Mouse (Mus musculus): Measurements from ENCODE around the gene Tbc1d12.

Tbc1d12 gene

DNA sequence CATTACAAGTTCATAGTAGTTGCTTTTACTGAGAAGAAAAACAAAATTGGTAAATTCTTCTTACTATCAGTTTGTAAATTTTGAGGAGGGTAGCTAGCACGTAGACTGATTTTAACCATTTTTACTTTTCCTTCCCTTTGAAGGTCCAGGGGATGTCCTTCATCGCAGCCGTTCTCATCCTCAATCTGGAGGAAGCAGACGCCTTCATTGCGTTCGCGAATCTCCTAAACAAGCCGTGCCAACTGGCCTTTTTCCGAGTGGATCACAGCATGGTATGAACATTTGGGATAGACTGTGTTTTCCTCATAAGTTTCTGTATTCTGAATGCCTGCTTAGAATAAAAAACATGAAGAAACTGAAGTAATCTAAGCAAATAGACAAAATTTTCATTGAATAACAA is 77.4 kb downstream of the Tbc1d12 start:
- no peak for DNase-seq (ENCODE audit: low spot score in 2 of 2)

DNA sequence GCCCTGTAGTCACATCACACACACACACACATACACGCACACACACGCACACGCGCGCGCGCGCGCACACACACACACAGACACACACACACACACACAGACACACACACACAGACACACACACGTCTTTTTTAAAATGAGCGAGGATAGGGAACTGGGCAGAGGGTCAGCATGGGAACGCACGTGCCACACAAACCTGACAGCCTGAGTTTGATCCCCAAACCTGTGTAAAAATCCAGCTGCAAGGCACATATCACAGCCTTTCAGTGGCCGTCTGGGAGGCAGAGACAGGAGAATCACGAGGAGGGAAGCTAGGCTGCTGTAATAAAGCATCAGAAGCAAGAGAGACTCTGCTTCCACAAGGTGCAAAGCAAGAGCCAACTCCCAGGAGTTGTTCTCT is 78.5 kb downstream of the Tbc1d12 start:
- DNase-seq (ENCODE audit: low spot score in 2 of 2), result no peak

DNA sequence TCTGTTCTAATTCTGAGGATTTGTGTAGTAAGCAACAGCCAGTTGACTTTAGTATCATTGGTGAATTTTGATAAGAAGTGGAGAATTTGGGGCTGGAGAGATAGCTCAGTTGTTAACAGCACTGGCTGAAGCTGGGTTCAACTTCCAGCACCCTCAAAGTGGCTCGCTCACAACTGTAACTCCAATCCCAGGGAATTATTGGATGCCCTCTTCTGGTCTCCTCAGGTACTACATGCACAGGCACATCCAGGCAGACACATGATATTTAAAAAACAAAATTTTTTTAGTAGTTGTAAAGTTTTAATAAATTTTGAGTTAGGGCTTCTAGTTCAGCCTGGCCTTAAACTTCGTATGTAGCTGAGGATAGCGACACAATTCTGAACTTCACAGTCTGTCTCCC is 79.3 kb downstream of the Tbc1d12 start:
- no peak for DNase-seq (ENCODE audit: low spot score in 2 of 2)

DNA sequence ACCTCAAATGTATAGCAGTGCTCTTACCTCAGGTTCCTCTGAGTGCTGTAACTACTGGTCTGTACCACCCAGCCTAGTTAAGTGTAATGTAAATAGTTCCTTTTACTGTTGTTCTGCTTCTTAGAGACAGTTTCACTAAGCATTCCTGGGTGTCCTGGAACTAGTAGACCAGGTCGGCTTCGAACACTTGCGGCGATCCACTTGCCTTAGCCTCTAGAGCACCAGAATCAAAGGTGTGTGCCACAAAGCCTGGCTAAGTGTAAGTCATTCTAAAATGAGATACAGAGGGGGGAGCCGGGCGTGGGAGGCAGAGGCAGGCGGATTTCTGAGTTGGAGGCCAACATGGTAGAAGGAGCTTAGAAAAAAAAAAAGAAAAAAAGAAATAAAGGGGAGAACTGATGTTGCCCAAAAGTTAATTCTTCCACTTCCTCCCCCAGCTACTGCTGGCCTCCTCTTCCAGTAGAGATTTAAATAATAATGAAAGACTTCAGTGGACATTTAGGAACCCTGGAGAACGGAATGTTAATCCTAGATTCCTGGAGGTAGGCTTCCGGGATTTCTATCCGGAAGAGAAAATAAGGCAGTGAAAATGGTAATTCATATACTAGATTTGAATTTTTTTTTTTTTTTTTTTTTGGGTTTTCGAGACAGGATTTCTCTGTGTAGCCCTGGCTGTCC is 92.2 kb downstream of the Tbc1d12 start:
- DNase-seq (ENCODE audit: low spot score in 2 of 2), result no peak

DNA sequence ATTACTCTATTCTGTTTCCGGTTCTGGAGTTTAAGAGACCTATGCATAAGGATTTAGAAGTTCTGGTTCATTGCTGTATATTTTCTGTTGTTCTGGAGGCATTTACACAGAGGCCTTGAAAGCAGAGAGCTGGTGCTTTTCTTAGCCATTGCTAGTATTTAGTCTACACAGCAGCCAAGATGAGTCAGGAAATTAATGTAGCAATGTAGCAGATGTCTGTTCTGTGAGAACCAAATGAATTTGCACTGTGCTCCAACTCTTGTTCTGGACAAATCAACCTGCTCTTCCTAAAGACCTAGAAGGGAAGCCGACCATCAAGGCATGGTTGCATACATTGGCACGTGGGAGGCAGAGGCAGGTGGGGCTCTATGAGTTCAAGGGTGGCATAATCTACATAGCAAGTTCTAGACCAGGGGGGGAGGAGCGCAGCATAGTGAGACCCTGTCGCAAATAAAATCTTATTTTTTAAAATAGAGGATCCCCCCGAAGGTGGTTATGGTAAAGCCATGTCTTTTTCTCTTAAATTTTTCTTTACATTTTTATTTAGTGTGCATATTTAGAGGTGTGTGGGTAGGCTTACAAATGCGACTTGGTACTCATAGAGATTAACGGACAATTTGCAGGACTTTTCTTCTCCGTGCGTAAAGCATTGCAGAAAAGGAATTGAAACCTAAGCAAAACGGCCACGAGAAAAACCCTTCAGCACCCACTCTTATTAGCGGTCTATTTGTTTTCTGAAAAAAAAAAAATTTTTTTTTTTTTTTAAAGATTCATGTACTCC is 93.3 kb downstream of the Tbc1d12 start:
- DNase-seq (ENCODE audit: low spot score in 2 of 2), result no peak

DNA sequence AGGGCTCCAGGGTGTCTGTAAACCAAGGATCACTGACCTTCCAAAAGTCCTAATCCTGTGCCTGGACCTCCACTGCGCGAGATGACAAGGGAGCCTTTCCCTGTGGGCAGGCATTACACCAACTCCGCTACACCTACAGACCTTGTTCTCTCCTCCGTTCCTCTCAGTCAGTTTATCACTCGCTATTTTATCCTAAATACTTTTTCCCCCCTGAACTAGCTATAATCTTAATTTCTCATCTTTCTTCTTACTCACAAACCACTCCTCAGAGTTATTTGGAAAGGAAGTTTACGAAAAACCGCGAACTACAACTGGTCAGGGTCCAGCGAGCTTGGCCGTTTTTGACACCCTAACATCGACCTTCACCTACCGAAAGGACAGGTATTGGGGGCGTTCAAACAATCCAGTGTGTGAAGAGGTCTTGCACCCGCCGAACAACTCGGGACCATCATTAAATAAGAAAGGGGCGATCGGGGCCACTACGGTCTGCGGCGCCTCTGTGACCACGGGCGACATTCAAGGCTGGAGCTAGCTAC is 93.9 kb downstream of the Tbc1d12 start:
- no peak for DNase-seq (ENCODE audit: low spot score in 2 of 2)

DNA sequence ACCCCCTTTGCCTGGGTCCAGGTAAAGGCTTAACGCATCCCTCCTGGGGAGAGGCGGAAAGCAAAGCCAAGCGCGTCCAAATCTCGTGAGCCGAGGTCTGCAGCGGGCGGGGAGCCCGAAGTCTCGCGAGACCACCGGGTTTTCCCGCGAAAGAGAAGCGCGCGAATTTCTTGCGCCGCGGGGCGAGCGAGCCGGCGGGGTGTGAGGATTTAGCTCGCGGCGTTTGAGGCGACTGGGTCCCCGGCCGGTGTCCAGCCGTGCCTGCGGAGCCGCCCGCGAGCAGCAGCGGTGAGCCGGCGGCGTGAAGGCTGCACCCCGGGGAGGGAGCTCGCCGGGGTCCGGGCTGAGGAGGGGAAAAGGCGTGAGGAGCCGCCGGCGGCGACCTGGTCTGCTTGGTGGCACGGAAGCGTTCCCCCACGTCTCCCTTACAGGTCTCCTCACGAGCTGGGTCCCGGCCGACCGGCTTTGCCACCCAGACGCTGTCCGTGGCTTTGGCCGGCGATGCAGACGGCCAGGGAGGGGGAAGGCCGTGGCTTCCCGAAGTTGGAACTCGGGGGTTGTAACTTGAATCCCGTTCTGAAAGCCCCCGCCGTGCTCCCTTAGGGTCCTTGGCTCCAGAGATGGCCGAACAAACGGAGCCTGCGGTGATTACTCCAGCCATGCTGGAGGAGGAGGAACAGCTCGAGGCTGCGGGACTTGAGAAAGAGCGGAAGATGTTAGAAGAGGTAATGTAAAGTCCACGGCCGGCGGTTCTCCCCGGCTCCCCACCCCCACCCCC is 94.6 kb downstream of the Tbc1d12 start, which contains the start of gene Hells:
Hells (plus strand) TSS at position 128 of the 778 bp plus-strand sequence.
- DNase-seq (ENCODE audit: low spot score in 2 of 2), result peak; percentile 83 to 92

DNA sequence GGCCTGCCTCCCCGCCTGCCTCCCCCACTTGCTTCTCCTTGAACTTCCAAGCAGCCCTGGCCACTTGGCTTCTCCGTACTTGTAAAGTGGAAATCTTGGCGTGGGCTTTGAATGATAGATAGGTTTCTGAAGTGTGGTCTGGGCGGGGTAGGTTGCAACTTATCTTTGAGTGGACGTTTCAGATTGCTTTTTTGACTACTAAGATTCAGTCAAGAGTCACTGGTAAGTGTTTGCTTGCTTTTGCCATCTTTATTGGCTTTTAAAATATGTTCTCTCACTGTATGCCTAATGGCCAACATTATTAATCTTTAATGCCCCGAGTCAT is 95.1 kb downstream of the Tbc1d12 start:
- DNase-seq (ENCODE audit: low spot score in 2 of 2), result no peak

DNA sequence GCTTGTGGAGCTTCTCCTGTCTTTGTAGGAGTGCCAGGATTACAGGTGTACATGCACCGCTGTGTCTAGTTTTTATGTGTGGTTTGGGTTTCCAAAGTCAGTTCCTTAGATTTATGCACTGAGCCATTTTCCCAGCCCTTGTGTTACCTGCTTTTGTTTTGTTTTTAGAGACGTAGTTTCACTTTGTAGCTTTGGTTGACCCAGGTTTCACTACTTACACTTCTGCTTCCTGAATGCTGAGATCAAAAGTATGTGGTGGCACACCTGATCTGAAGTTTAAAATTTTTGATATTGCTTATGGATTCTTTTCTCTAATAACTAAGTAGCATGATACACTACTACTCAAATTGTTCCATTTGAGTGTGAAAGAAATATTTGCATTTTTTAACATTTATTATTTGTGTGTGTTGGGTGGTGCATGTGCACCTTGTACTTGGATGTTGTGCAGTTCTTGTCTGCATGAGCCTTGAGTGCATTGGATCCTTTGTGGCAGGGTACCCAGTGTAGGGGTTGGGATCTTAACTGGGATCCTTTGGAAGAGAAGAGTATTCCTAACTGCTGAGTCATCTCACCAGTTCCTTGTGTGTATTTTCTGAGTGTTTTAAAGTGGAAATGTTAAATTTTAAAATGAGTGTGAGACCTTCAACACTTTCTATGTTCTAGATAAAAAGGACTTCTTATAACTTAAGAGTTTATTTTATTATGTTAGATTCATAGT is 108.4 kb downstream of the Tbc1d12 start:
- DNase-seq (ENCODE audit: low spot score in 2 of 2), result no peak

All from urinary bladder, postnatal 4 days (tissue).